Mouse (Mus musculus) ES-E14 (cell line): Measurements from ENCODE around the gene Plppr1. TPM values are rescaled to one million over a fixed set of nuclear protein-coding genes. Genes with fewer than 3 reads are reported as not detected.

Experiments used
- DNase-seq: peaks from one replicate; pipeline ENCODE4 v3.0.0-alpha.2; 2013; ENCODE audit warnings: low read depth, low spot score
- H3K27ac ChIP-seq: 2 replicates; pipeline ENCODE4 v1.5.1; 2012; ENCODE audit warnings: low read depth, mild to moderate bottlenecking, low read length, moderate library complexity, mixed read lengths; ENCODE audit not compliant: poor library complexity, insufficient read depth, severe bottlenecking
- H3K36me3 ChIP-seq: 2 replicates; pipeline ENCODE4 v1.6.1; 2012; ENCODE audit warnings: mild to moderate bottlenecking, low read length, moderate library complexity, mixed read lengths; ENCODE audit not compliant: control insufficient read depth, poor library complexity, insufficient read depth, severe bottlenecking
- H3K4me1 ChIP-seq, 2 experiments: fragments of 150-350 bp in 1 of 2; sonication (generic) in 1 of 2; 2 replicates each; pipeline ENCODE4 v1.6.1; 2012; ENCODE audit warnings: low read length in 2 of 2, mild to moderate bottlenecking in 1 of 2, mixed read lengths in 1 of 2; ENCODE audit not compliant: control insufficient read depth in 2 of 2, insufficient read depth in 2 of 2, poor library complexity in 1 of 2
- H3K4me3 ChIP-seq, 2 experiments: fragments of 150-350 bp in 1 of 2; sonication (generic) in 1 of 2; 2 replicates each; pipeline ENCODE4 v1.5.1; 2012; ENCODE audit warnings: low read length in 2 of 2, low read depth in 1 of 2, mild to moderate bottlenecking in 1 of 2, mixed read lengths in 1 of 2; ENCODE audit not compliant: insufficient read depth in 1 of 2, poor library complexity in 1 of 2, severe bottlenecking in 1 of 2
- H3K9ac ChIP-seq: 2 replicates; pipeline ENCODE4 v1.6.1; 2012; ENCODE audit warnings: low read depth, mild to moderate bottlenecking, low read length, mixed read lengths; ENCODE audit not compliant: poor library complexity, insufficient read depth, severe bottlenecking
- H3K9me3 ChIP-seq: fragments of 150-350 bp; sonication (generic); 2 replicates; pipeline ENCODE4 v1.6.1; 2012; ENCODE audit warnings: low read depth, mild to moderate bottlenecking, low read length; ENCODE audit not compliant: control insufficient read depth, insufficient read depth
- CHD2 ChIP-seq: IDR thresholded peaks from 2 replicates; pipeline ENCODE4 v1.6.1; 2014; ENCODE audit warnings: mild to moderate bottlenecking, low read depth, low read length, inconsistent platforms
- HCFC1 ChIP-seq: IDR thresholded peaks from 2 replicates; pipeline ENCODE4 v1.6.1; 2012; ENCODE audit warnings: low read length, inconsistent platforms, borderline replicate concordance; ENCODE audit not compliant: insufficient read depth
- MAFK ChIP-seq: IDR thresholded peaks from 2 replicates; pipeline ENCODE4 v1.6.1; 2014; ENCODE audit warnings: mild to moderate bottlenecking, low read depth, low read length, inconsistent platforms; ENCODE audit not compliant: insufficient read depth
- ZC3H11A ChIP-seq: IDR thresholded peaks from 2 replicates; pipeline ENCODE4 v1.6.1; 2012; ENCODE audit warnings: low read depth, mild to moderate bottlenecking, inconsistent platforms, low read length, borderline replicate concordance
- ZNF384 ChIP-seq: IDR thresholded peaks from 2 replicates; pipeline ENCODE4 v1.6.1; 2012; ENCODE audit warnings: low read depth, low read length, inconsistent platforms
- in situ Hi-C, 2 experiments: fragments of 600-800 bp; cut with MboI; formaldehyde crosslinking; loops; one replicate each; pipeline ENCODE4 v1.15.1; 2025; ENCODE audit warnings: low sequenced_read_pairs in 2 of 2, inconsistent platforms in 1 of 2; ENCODE audit not compliant: unreplicated experiment in 2 of 2
- total RNA-seq: library from RNA; depleted of rRNA; stranded (reverse); fragments of 300-350 nt; gene quantifications from 2 replicates; pipeline ENCODE4 v1.2.3, GENCODE M21; 2012

Gene Plppr1
- total RNA-seq, 1 experiment = 0.18 TPM

GRCm38 (mm10) chr4:49169498-49169897, 110.4 kb downstream of the Plppr1 start:
- H3K27ac ChIP-seq = no peak overlapping the region
- in situ Hi-C loops = no loop called here
- TF ChIP-seq ZC3H11A (no peak), CHD2 (no peak)

GRCm38 (mm10) chr4:49178101-49178500, 119.0 kb downstream of the Plppr1 start:
- H3K27ac ChIP-seq = no peak overlapping the region
- no peaks in the 10 kb centered on the region for H3K4me1 ChIP-seq
- H3K9me3 ChIP-seq = no peaks in the 10 kb centered on the region
- no peak overlapping the region for H3K9ac ChIP-seq
- TF ChIP-seq ZNF384 = no peak
- TF ChIP-seq HCFC1 = no peak
- no peak for TF ChIP-seq ZC3H11A
- no peak for TF ChIP-seq MAFK
- no peak for TF ChIP-seq CHD2
- no peak overlapping the region for H3K4me3 ChIP-seq
- no peak for DNase-seq
- H3K36me3 ChIP-seq = no peaks in the 10 kb centered on the region
- in situ Hi-C loops = no loop called here

More at GRCm38 (mm10) chr4:49169498-49169897, 110.4 kb downstream of the Plppr1 start:
- no peaks in the 10 kb centered on the region for H3K36me3 ChIP-seq
- no peaks in the 10 kb centered on the region for H3K4me1 ChIP-seq
- H3K9me3 ChIP-seq = no peaks in the 10 kb centered on the region
- no peak overlapping the region for H3K4me3 ChIP-seq
- no peak overlapping the region for H3K9ac ChIP-seq
- DNase-seq = no peak

GRCm38 (mm10) chr4:49178891-49179290, 119.8 kb downstream of the Plppr1 start:
- Histone ChIP-seq H3K36me3 (no peaks in the 10 kb centered on the region), H3K27ac (no peak overlapping the region), H3K9ac (no peak overlapping the region), H3K4me1 (no peaks in the 10 kb centered on the region), H3K4me3 (no peak overlapping the region), H3K9me3 (no peaks in the 10 kb centered on the region)
- in situ Hi-C loops = no loop called here
- no peak for DNase-seq
- TF ChIP-seq HCFC1 (no peak), ZC3H11A (no peak), CHD2 (no peak), ZNF384 (no peak)

- H3K27ac ChIP-seq = no peak overlapping the region
- no peaks in the 10 kb centered on the region for H3K36me3 ChIP-seq
- no peak for TF ChIP-seq HCFC1
- TF ChIP-seq CHD2 = no peak
- TF ChIP-seq ZC3H11A = no peak
- TF ChIP-seq ZNF384 = no peak
- no peak for TF ChIP-seq MAFK
- in situ Hi-C loops = no loop called here
- no peak overlapping the region for H3K4me3 ChIP-seq
- no peaks in the 10 kb centered on the region for H3K9me3 ChIP-seq
- DNase-seq = no peak
- H3K9ac ChIP-seq = no peak overlapping the region
- no peaks in the 10 kb centered on the region for H3K4me1 ChIP-seq
These were observed 120.6 kb downstream of the Plppr1 start for GRCm38 (mm10) chr4:49179471-49180181.

GRCm38 (mm10) chr4:49189991-49190526, 131.0 kb downstream of the Plppr1 start:
- Histone ChIP-seq H3K9me3 (no peaks in the 10 kb centered on the region), H3K27ac (no peak overlapping the region), H3K9ac (no peak overlapping the region), H3K4me1 (no peaks in the 10 kb centered on the region), H3K36me3 (no peaks in the 10 kb centered on the region), H3K4me3 (no peak overlapping the region)
- DNase-seq = no peak
- TF ChIP-seq HCFC1 (no peak), ZNF384 (no peak), MAFK (no peak), ZC3H11A (no peak), CHD2 (no peak)
- in situ Hi-C loops = no loop called here
